Mouse (Mus musculus): ENCODE measurements around the gene Serpina1e.

The Serpina1e gene

GRCm38 (mm10) chr12:103958798-103959197 is at the start of gene Serpina1e:
TSS of gene Serpina1e (minus strand) at chr12:103958975.
- DNase-seq (ENCODE audit: extremely low spot score), result no peak

- DNase-seq (ENCODE audit: extremely low spot score), result no peak
Observed at GRCm38 (mm10) chr12:104004689-104005088, 45.9 kb upstream of the Serpina1e start.

GRCm38 (mm10) chr12:104003238-104003612 is 44.5 kb upstream of the Serpina1e start:
- DNase-seq (ENCODE audit: extremely low spot score), result no peak

- DNase-seq (ENCODE audit: extremely low spot score), result no peak
Observed at GRCm38 (mm10) chr12:104002569-104003237, 43.9 kb upstream of the Serpina1e start.

GRCm38 (mm10) chr12:104000594-104000993 is 41.8 kb upstream of the Serpina1e start:
- DNase-seq (ENCODE audit: extremely low spot score), result no peak

- no peak for DNase-seq (ENCODE audit: extremely low spot score)
Observed at GRCm38 (mm10) chr12:103999611-104000010, 40.8 kb upstream of the Serpina1e start.

GRCm38 (mm10) chr12:103996513-103996912 is 37.7 kb upstream of the Serpina1e start:
- no peak for DNase-seq (ENCODE audit: extremely low spot score)

- DNase-seq (ENCODE audit: extremely low spot score), result peak; percentile 57
Observed at GRCm38 (mm10) chr12:103995292-103996072, 36.7 kb upstream of the Serpina1e start.

- DNase-seq (ENCODE audit: extremely low spot score), result no peak
Observed at GRCm38 (mm10) chr12:103992945-103993344, 34.2 kb upstream of the Serpina1e start.

- DNase-seq (ENCODE audit: extremely low spot score), result no peak
Observed at GRCm38 (mm10) chr12:103989857-103990256, 31.1 kb upstream of the Serpina1e start, which contains the start of gene Serpina11. TSS of gene Serpina11 (minus strand) at chr12:103989957.

GRCm38 (mm10) chr12:103989514-103989767 is 30.7 kb upstream of the Serpina1e start:
- DNase-seq (ENCODE audit: extremely low spot score), result no peak

- no peak for DNase-seq (ENCODE audit: extremely low spot score)
Observed at GRCm38 (mm10) chr12:103988754-103989513, 30.2 kb upstream of the Serpina1e start.

GRCm38 (mm10) chr12:103985868-103986267 is 27.1 kb upstream of the Serpina1e start:
- no peak for DNase-seq (ENCODE audit: extremely low spot score)

- DNase-seq (ENCODE audit: extremely low spot score), result peak; percentile 36
Observed at GRCm38 (mm10) chr12:103984935-103985334, 26.2 kb upstream of the Serpina1e start.

- no peak for DNase-seq (ENCODE audit: extremely low spot score)
Observed at GRCm38 (mm10) chr12:103981646-103982360, 23.0 kb upstream of the Serpina1e start.

GRCm38 (mm10) chr12:103978294-103978693 is 19.5 kb upstream of the Serpina1e start:
- no peak for DNase-seq (ENCODE audit: extremely low spot score)

- peak; percentile 11 for DNase-seq (ENCODE audit: extremely low spot score)
Observed at GRCm38 (mm10) chr12:103977846-103978245, 19.1 kb upstream of the Serpina1e start.

- no peak for DNase-seq (ENCODE audit: extremely low spot score)
Observed at GRCm38 (mm10) chr12:103977060-103977459, 18.3 kb upstream of the Serpina1e start.

- DNase-seq (ENCODE audit: extremely low spot score), result no peak
Observed at GRCm38 (mm10) chr12:103971080-103971479, 12.3 kb upstream of the Serpina1e start.

- no peak for DNase-seq (ENCODE audit: extremely low spot score)
Observed at GRCm38 (mm10) chr12:103969577-103970116, 10.9 kb upstream of the Serpina1e start.

GRCm38 (mm10) chr12:103966761-103967160 is 8.0 kb upstream of the Serpina1e start:
- DNase-seq (ENCODE audit: extremely low spot score), result no peak

- DNase-seq (ENCODE audit: extremely low spot score), result no peak
Observed at GRCm38 (mm10) chr12:103963288-103963687, 4.5 kb upstream of the Serpina1e start.
